Mouse (Mus musculus): ENCODE measurements around the gene Pip5k1a. TPM values are rescaled to one million over a fixed set of nuclear protein-coding genes. Genes with fewer than 3 reads are reported as not detected.

Pip5k1a gene
- total and polyA plus RNA-seq, 2 experiments from 2014 or later, result 14.5 to 36.6 TPM

- DNase-seq (ENCODE audit: low spot score), result peak; percentile 42
- no peak for TF ChIP-seq CTCF (IDR thresholded peaks at IDR 0.05; ENCODE audit: low read depth)
- no peak for TF ChIP-seq EP300 (IDR thresholded peaks at IDR 0.05; ENCODE audit: low read depth)
- H3K27ac ChIP-seq (ENCODE audit: low read depth), result peak overlapping the region; percentile 81
- peaks cover 18% of the 10 kb centered on the region for H3K36me3 ChIP-seq (replicated peaks; ENCODE audit: control insufficient read depth, insufficient read depth, low read length)
- H3K9ac ChIP-seq (replicated peaks; ENCODE audit: low read depth, low read length), result no peak overlapping the region
- 7% methylated on average over 10 of the region's 10 CpGs for WGBS
- ATAC-seq (ENCODE audit: insufficient read depth, low read depth), result peak; percentile 76
- no peak overlapping the region for H3K4me3 ChIP-seq (ENCODE audit: low read depth, low read length)
- H3K4me2 ChIP-seq (ENCODE audit: low read depth, low read length), result no peak overlapping the region
- no peaks in the 10 kb centered on the region for H3K9me3 ChIP-seq (replicated peaks; ENCODE audit: control insufficient read depth, low read length)
- H3K4me1 ChIP-seq (ENCODE audit: control insufficient read depth, insufficient read depth), result peaks cover 19% of the 10 kb centered on the region
- H3K27me3 ChIP-seq (ENCODE audit: control insufficient read depth, insufficient read depth, low read length), result no peaks in the 10 kb centered on the region
Observed at GRCm38 (mm10) chr3:95054481-95055260, 52.1 kb downstream of the Pip5k1a start.

- peaks cover 8% of the 10 kb centered on the region for H3K36me3 ChIP-seq (replicated peaks; ENCODE audit: control insufficient read depth, insufficient read depth, low read length)
- H3K27ac ChIP-seq (ENCODE audit: low read depth), result no peak overlapping the region
- 31% methylated on average over 3 of the region's 3 CpGs for WGBS
- no peaks in the 10 kb centered on the region for H3K27me3 ChIP-seq (ENCODE audit: control insufficient read depth, insufficient read depth, low read length)
- H3K4me2 ChIP-seq (ENCODE audit: low read depth, low read length), result no peak overlapping the region
- ATAC-seq (ENCODE audit: insufficient read depth, low read depth), result peak; percentile 57
- H3K9ac ChIP-seq (replicated peaks; ENCODE audit: low read depth, low read length), result no peak overlapping the region
- no peaks in the 10 kb centered on the region for H3K9me3 ChIP-seq (replicated peaks; ENCODE audit: control insufficient read depth, low read length)
- H3K4me3 ChIP-seq (ENCODE audit: low read depth, low read length), result no peak overlapping the region
- TF ChIP-seq EP300 (IDR thresholded peaks at IDR 0.05; ENCODE audit: low read depth), result no peak
- TF ChIP-seq CTCF (IDR thresholded peaks at IDR 0.05; ENCODE audit: low read depth), result peak; percentile 72
- peaks cover 19% of the 10 kb centered on the region for H3K4me1 ChIP-seq (ENCODE audit: control insufficient read depth, insufficient read depth)
- peak; percentile 82 for DNase-seq (ENCODE audit: low spot score)
Observed at GRCm38 (mm10) chr3:95053701-95054100, 53.0 kb downstream of the Pip5k1a start.

DNA sequence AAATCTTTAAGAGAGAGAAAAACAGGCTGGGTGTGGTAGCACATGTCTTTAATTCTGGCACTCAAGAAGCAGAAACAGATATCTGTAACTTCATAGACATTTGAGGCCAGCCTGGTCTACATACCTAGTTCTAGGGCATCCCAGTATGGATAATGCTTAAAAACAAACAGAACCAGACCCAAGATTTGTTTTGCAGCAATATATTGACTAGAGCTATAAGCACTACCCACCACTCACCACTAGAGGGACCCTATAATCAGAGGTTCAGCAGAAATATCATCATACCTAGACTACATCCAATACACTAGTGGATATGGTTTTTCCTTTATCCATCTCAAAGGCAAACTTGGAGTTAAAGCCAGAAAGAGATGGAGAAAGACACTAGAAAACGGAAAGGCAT lies 53.8 kb downstream of the Pip5k1a start:
- DNase-seq (ENCODE audit: low spot score) (peak; percentile 41), ATAC-seq (ENCODE audit: insufficient read depth, low read depth) (no peak)
- no peaks in the 10 kb centered on the region for H3K27me3 ChIP-seq (ENCODE audit: control insufficient read depth, insufficient read depth, low read length)
- no peak overlapping the region for H3K27ac ChIP-seq (ENCODE audit: low read depth)
- no peaks in the 10 kb centered on the region for H3K9me3 ChIP-seq (replicated peaks; ENCODE audit: control insufficient read depth, low read length)
- WGBS, result 37% methylated on average over 1 of the region's 1 CpGs
- H3K4me1 ChIP-seq (ENCODE audit: control insufficient read depth, insufficient read depth), result peaks cover 19% of the 10 kb centered on the region
- H3K4me2 ChIP-seq (ENCODE audit: low read depth, low read length), result no peak overlapping the region
- H3K4me3 ChIP-seq (ENCODE audit: low read depth, low read length), result no peak overlapping the region
- no peak for TF ChIP-seq EP300 (IDR thresholded peaks at IDR 0.05; ENCODE audit: low read depth)
- TF ChIP-seq CTCF (IDR thresholded peaks at IDR 0.05; ENCODE audit: low read depth), result peak; percentile 81
- H3K36me3 ChIP-seq (replicated peaks; ENCODE audit: control insufficient read depth, insufficient read depth, low read length), result peaks cover under 1% of the 10 kb centered on the region; the same call in 1 of the 2 replicates
- H3K9ac ChIP-seq (replicated peaks; ENCODE audit: low read depth, low read length), result no peak overlapping the region

GRCm38 (mm10) chr3:95047914-95048313 lies 58.8 kb downstream of the Pip5k1a start:
- 53% methylated on average over 3 of the region's 3 CpGs for WGBS
- no peak overlapping the region for H3K27ac ChIP-seq (ENCODE audit: low read depth)
- H3K9ac ChIP-seq (replicated peaks; ENCODE audit: low read depth, low read length), result no peak overlapping the region
- no peak overlapping the region for H3K4me3 ChIP-seq (ENCODE audit: low read depth, low read length)
- no peak overlapping the region for H3K4me2 ChIP-seq (ENCODE audit: low read depth, low read length)
- no peaks in the 10 kb centered on the region for H3K36me3 ChIP-seq (replicated peaks; ENCODE audit: control insufficient read depth, insufficient read depth, low read length)
- TF ChIP-seq EP300 (IDR thresholded peaks at IDR 0.05; ENCODE audit: low read depth), result no peak
- TF ChIP-seq CTCF (IDR thresholded peaks at IDR 0.05; ENCODE audit: low read depth), result no peak
- DNase-seq (ENCODE audit: low spot score), result no peak
- no peaks in the 10 kb centered on the region for H3K4me1 ChIP-seq (ENCODE audit: control insufficient read depth, insufficient read depth)
- no peak for ATAC-seq (ENCODE audit: insufficient read depth, low read depth)
- no peaks in the 10 kb centered on the region for H3K27me3 ChIP-seq (ENCODE audit: control insufficient read depth, insufficient read depth, low read length)
- no peaks in the 10 kb centered on the region for H3K9me3 ChIP-seq (replicated peaks; ENCODE audit: control insufficient read depth, low read length)

GRCm38 (mm10) chr3:95046462-95047057 lies 60.2 kb downstream of the Pip5k1a start:
- Histone ChIP-seq H3K4me1 (ENCODE audit: control insufficient read depth, insufficient read depth) (peaks cover 2% of the 10 kb centered on the region; the same call in 1 of the 2 replicates), H3K4me3 (ENCODE audit: low read depth, low read length) (no peak overlapping the region), H3K9me3 (replicated peaks; ENCODE audit: control insufficient read depth, low read length) (no peaks in the 10 kb centered on the region), H3K9ac (replicated peaks; ENCODE audit: low read depth, low read length) (no peak overlapping the region), H3K4me2 (ENCODE audit: low read depth, low read length) (no peak overlapping the region), H3K36me3 (replicated peaks; ENCODE audit: control insufficient read depth, insufficient read depth, low read length) (no peaks in the 10 kb centered on the region), H3K27ac (ENCODE audit: low read depth) (no peak overlapping the region), H3K27me3 (ENCODE audit: control insufficient read depth, insufficient read depth, low read length) (no peaks in the 10 kb centered on the region)
- no peak for ATAC-seq (ENCODE audit: insufficient read depth, low read depth)
- WGBS, result 71% methylated on average over 11 of the region's 11 CpGs
- TF ChIP-seq EP300 (IDR thresholded peaks at IDR 0.05; ENCODE audit: low read depth), result no peak
- no peak for TF ChIP-seq CTCF (IDR thresholded peaks at IDR 0.05; ENCODE audit: low read depth)
- no peak for DNase-seq (ENCODE audit: low spot score)
